Mouse (Mus musculus): ENCODE measurements around the gene 3110009E18Rik.

Gene 3110009E18Rik

GRCm38 (mm10) chr1:120197189-120197588, 76.2 kb downstream of the 3110009E18Rik start:
- peak; percentile 74 to 77 for DNase-seq

GRCm38 (mm10) chr1:120198151-120198550, 77.2 kb downstream of the 3110009E18Rik start:
- no peak for DNase-seq

GRCm38 (mm10) chr1:120198942-120199341, 78.0 kb downstream of the 3110009E18Rik start:
- no peak for DNase-seq

- no peak for DNase-seq
Observed at GRCm38 (mm10) chr1:120202542-120202941, 81.6 kb downstream of the 3110009E18Rik start.

- no peak for DNase-seq
Observed at GRCm38 (mm10) chr1:120203836-120204235, 82.8 kb downstream of the 3110009E18Rik start.

GRCm38 (mm10) chr1:120204834-120205233, 83.8 kb downstream of the 3110009E18Rik start:
- no peak for DNase-seq

GRCm38 (mm10) chr1:120207568-120207967, 86.6 kb downstream of the 3110009E18Rik start:
- no peak for DNase-seq

GRCm38 (mm10) chr1:120208502-120209230, 87.7 kb downstream of the 3110009E18Rik start:
- no peak for DNase-seq

- no peak for DNase-seq
Observed at GRCm38 (mm10) chr1:120220841-120221240, 99.9 kb downstream of the 3110009E18Rik start.

- DNase-seq, result no peak
Observed at GRCm38 (mm10) chr1:120221285-120221684, 100.3 kb downstream of the 3110009E18Rik start.

GRCm38 (mm10) chr1:120223613-120224012, 102.6 kb downstream of the 3110009E18Rik start:
- DNase-seq, result no peak

- no peak for DNase-seq
Observed at GRCm38 (mm10) chr1:120229723-120230471, 108.9 kb downstream of the 3110009E18Rik start.

GRCm38 (mm10) chr1:120231334-120231733, 110.3 kb downstream of the 3110009E18Rik start:
- DNase-seq, result peak in 1 of 2 experiments; percentile 53

- DNase-seq, result no peak
Observed at GRCm38 (mm10) chr1:120232170-120232569, 111.2 kb downstream of the 3110009E18Rik start.

GRCm38 (mm10) chr1:120235631-120236215, 114.7 kb downstream of the 3110009E18Rik start:
- no peak for DNase-seq

GRCm38 (mm10) chr1:120236424-120236823, 115.4 kb downstream of the 3110009E18Rik start:
- no peak for DNase-seq

- DNase-seq, result no peak
Observed at GRCm38 (mm10) chr1:120237068-120237467, 116.1 kb downstream of the 3110009E18Rik start.

Data from kidney, postnatal 25 days (tissue).